Mouse (Mus musculus) CH12.LX (cell line): ENCODE data around the gene Serinc5. TPM values are rescaled to one million over a fixed set of nuclear protein-coding genes. Genes with fewer than 3 reads are reported as not detected.

Source experiments
- DNase-seq: peaks from one replicate; pipeline ENCODE4 v3.0.0-alpha.2; 2013; ENCODE audit errors: extremely low read depth
- H3K27ac ChIP-seq: 2 replicates; pipeline ENCODE4 v1.5.1; 2012; ENCODE audit warnings: low read depth, mild to moderate bottlenecking, control low read depth, moderate library complexity; ENCODE audit not compliant: insufficient read depth
- H3K27me3 ChIP-seq: replicated peaks from 2 replicates; pipeline ENCODE3; 2012; ENCODE audit warnings: inconsistent platforms
- H3K36me3 ChIP-seq, 2 experiments: replicated peaks in 1 of 2; 2 replicates each; pipeline versions ENCODE3 to v1.6.1; 2012; ENCODE audit warnings: inconsistent platforms in 1 of 2, low read length in 1 of 2, mild to moderate bottlenecking in 1 of 2, mixed read lengths in 1 of 2, moderate library complexity in 1 of 2; ENCODE audit not compliant: control insufficient read depth in 1 of 2, insufficient read depth in 1 of 2
- H3K4me1 ChIP-seq, 2 experiments: 2 replicates each; pipeline ENCODE4 v1.6.1; 2012; ENCODE audit warnings: inconsistent platforms in 1 of 2, moderate library complexity in 1 of 2; ENCODE audit not compliant: insufficient read depth in 2 of 2, control insufficient read depth in 1 of 2
- H3K4me2 ChIP-seq: 2 replicates; pipeline ENCODE4 v1.6.1; 2012; ENCODE audit warnings: low read depth, mild to moderate bottlenecking, control low read depth; ENCODE audit not compliant: poor library complexity, insufficient read depth, severe bottlenecking
- H3K4me3 ChIP-seq, 3 experiments: fragments of 150-350 bp in 1 of 3; sonication (generic) in 1 of 3; replicated peaks in 1 of 3; 2 replicates each; pipeline versions ENCODE3 to v1.5.1; 2011 to 2012; ENCODE audit warnings: low read depth in 2 of 3, low read length in 2 of 3, mild to moderate bottlenecking in 2 of 3, moderate library complexity in 2 of 3, control low read depth in 1 of 3, improper control_type of control experiment in 1 of 3, inconsistent platforms in 1 of 3, mixed read lengths in 1 of 3; ENCODE audit not compliant: poor library complexity in 1 of 3
- H3K79me2 ChIP-seq: replicated peaks from 2 replicates; pipeline ENCODE4 v1.6.1; 2012; ENCODE audit warnings: mild to moderate bottlenecking, moderate library complexity; ENCODE audit not compliant: control insufficient read depth, poor library complexity, insufficient read depth, severe bottlenecking; ENCODE audit errors: extremely low read depth
- H3K9ac ChIP-seq: 2 replicates; pipeline ENCODE4 v1.6.1; 2012; ENCODE audit warnings: low read depth, mild to moderate bottlenecking, control low read depth, moderate library complexity; ENCODE audit not compliant: insufficient read depth
- H3K9me3 ChIP-seq: replicated peaks from 2 replicates; pipeline ENCODE3; 2012; ENCODE audit warnings: low read length, inconsistent platforms, mixed read lengths
- BHLHE40 ChIP-seq: IDR thresholded peaks from 2 replicates; pipeline ENCODE4 v1.6.1; 2011; ENCODE audit warnings: mild to moderate bottlenecking, low read depth, low read length, improper control_type of control experiment
- CHD1 ChIP-seq: IDR thresholded peaks from 2 replicates; pipeline ENCODE4 v1.6.1; 2012; ENCODE audit warnings: low read depth, low read length, improper control_type of control experiment, inconsistent platforms
- ELF1 ChIP-seq: IDR thresholded peaks from 2 replicates; pipeline ENCODE4 v1.6.1; 2014; ENCODE audit warnings: low read depth, mild to moderate bottlenecking, inconsistent platforms, low read length, improper control_type of control experiment
- JUND ChIP-seq: conservative IDR thresholded peaks from 2 replicates; pipeline ENCODE4 v1.6.1; 2011; ENCODE audit warnings: low read depth, low read length, improper control_type of control experiment
- KAT2A ChIP-seq: IDR thresholded peaks from 2 replicates; pipeline ENCODE4 v1.6.1; 2012; ENCODE audit warnings: low read length, improper control_type of control experiment, inconsistent platforms; ENCODE audit not compliant: insufficient replicate concordance
- MAZ ChIP-seq: IDR thresholded peaks from 2 replicates; pipeline ENCODE4 v1.6.1; 2012; ENCODE audit warnings: low read depth, mild to moderate bottlenecking, inconsistent platforms, low read length, improper control_type of control experiment, moderate library complexity
- MEF2A ChIP-seq: IDR thresholded peaks from 2 replicates; pipeline ENCODE4 v1.6.1; 2014; ENCODE audit warnings: low read depth, mild to moderate bottlenecking, inconsistent platforms, low read length, improper control_type of control experiment, borderline replicate concordance
- TBP ChIP-seq: conservative IDR thresholded peaks from 2 replicates; pipeline ENCODE4 v1.6.1; 2011; ENCODE audit warnings: low read depth, low read length, improper control_type of control experiment
- TCF12 ChIP-seq: IDR thresholded peaks from 2 replicates; pipeline ENCODE4 v1.6.1; 2014; ENCODE audit warnings: low read depth, mild to moderate bottlenecking, inconsistent platforms, low read length, improper control_type of control experiment
- ZC3H11A ChIP-seq: IDR thresholded peaks from 2 replicates; pipeline ENCODE4 v1.6.1; 2012; ENCODE audit warnings: low read depth, mild to moderate bottlenecking, inconsistent platforms, low read length, improper control_type of control experiment
- ZMIZ1 ChIP-seq: IDR thresholded peaks from 2 replicates; pipeline ENCODE4 v1.6.1; 2012; ENCODE audit warnings: low read depth, mild to moderate bottlenecking, inconsistent platforms, low read length, improper control_type of control experiment
- ZNF384 ChIP-seq: IDR thresholded peaks from 2 replicates; pipeline ENCODE4 v1.6.1; 2012; ENCODE audit warnings: low read depth, low read length, improper control_type of control experiment, inconsistent platforms
- dilution Hi-C: fragments of 300-500 bp; cut with MboI; formaldehyde crosslinking; loops from 2 replicates; pipeline ENCODE4 v1.14.3; 2020; ENCODE audit warnings: low sequenced_read_pairs; ENCODE audit not compliant: extremely low pct_unique_long_range_greater_than_20kb, extremely low pct_ligation_motif_present
- in situ Hi-C: fragments of 300-500 bp; cut with MboI; formaldehyde crosslinking; loops from 3 replicates; pipeline ENCODE4 v1.14.3; 2019; ENCODE audit warnings: low sequenced_read_pairs, low pct_ligation_motif_present, low pct_unique_long_range_greater_than_20kb, mixed read lengths
- polyA plus RNA-seq: library from polyadenylated mRNA; unstranded; fragments of >175 nt; gene quantifications from 2 replicates; pipeline ENCODE4 v1.2.1, GENCODE M21; 2012; ENCODE audit warnings: low read depth; ENCODE audit not compliant: insufficient read length
- total RNA-seq, 2 experiments: library from RNA; depleted of rRNA; stranded (reverse); fragments of 300-350 nt in 1 of 2; fragments of >200 nt in 1 of 2; gene quantifications; 2 replicates each; pipeline ENCODE4 v1.2.3; 2012 to 2014

Serinc5 gene
- total and polyA plus RNA-seq, 3 experiments = 1.9 to 5.2 (median 4.3) TPM

DNA sequence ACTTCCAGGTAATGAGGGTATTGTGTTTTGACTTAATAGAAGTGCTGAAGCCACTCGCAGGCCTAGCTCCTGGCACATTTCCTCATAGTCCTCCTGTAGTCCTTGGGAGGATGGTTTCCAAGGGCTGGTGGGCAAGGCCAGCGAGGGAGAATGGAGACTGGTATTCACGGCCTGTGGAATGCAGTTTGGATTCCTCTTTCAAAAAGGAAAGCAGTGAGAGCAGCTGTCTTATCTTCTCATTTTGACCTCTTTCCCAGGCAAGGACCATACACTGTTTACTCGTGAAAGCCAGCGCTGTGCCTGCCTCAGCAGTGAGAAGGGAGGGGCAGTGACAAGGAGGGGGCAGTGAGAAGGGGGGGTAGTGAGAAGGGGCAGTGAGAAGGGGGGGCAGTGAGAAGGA lies 42.4 kb downstream of the Serinc5 start:
- no peaks in the 10 kb centered on the region for H3K4me1 ChIP-seq
- no peak overlapping the region for H3K27ac ChIP-seq
- H3K36me3 ChIP-seq = no peaks in the 10 kb centered on the region
- H3K4me2 ChIP-seq = no peak overlapping the region
- H3K9ac ChIP-seq = no peak overlapping the region
- no peaks in the 10 kb centered on the region for H3K27me3 ChIP-seq
- DNase-seq = no peak
- H3K4me3 ChIP-seq = no peak overlapping the region
- no peaks in the 10 kb centered on the region for H3K9me3 ChIP-seq
- no peaks in the 10 kb centered on the region for H3K79me2 ChIP-seq
- in situ Hi-C loops (no loop called here), dilution Hi-C loops (no loop called here)
- TF ChIP-seq ZC3H11A (no peak), MEF2A (no peak), CHD1 (no peak), KAT2A (no peak), ELF1 (no peak)

- no peak overlapping the region for H3K9ac ChIP-seq
- no peaks in the 10 kb centered on the region for H3K27me3 ChIP-seq
- peaks cover 7 to 13% of the 10 kb centered on the region in 2 experiments; a peak in 3 of 4 replicates for H3K4me1 ChIP-seq
- H3K27ac ChIP-seq = no peak overlapping the region
- H3K4me3 ChIP-seq = no peak overlapping the region
- DNase-seq = no peak
- dilution Hi-C loops = no loop called here
- in situ Hi-C loops = no loop called here
- no peaks in the 10 kb centered on the region for H3K9me3 ChIP-seq
- no peak for TF ChIP-seq BHLHE40
- no peaks in the 10 kb centered on the region for H3K79me2 ChIP-seq
- no peak overlapping the region for H3K4me2 ChIP-seq
- no peaks in the 10 kb centered on the region for H3K36me3 ChIP-seq
Observed at GRCm38 (mm10) chr13:92656815-92657513, 46.1 kb downstream of the Serinc5 start.

DNA sequence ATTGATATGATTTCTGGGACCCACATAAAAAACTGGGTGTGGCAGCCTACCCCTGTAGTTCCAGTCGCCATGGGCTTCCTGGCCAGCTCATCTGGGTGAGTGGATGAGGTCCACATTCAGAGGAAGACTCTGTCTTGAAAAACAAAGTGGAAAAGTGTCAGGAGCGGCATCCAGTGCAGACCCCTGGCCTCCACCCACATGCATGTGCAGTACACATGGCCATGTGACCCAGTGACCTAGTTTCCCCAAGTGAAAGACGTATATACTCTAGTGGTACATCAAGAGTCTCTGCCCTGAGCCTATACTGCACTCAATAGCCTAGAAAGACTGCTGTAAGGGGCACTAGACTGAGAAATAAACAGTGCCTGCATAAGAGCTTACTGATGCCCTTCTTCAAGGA lies 48.7 kb downstream of the Serinc5 start:
- Histone ChIP-seq H3K9ac (no peak overlapping the region), H3K4me3 (no peak overlapping the region), H3K4me1 (peaks cover 11 to 28% of the 10 kb centered on the region in 2 experiments; a peak in 3 of 4 replicates), H3K27ac (no peak overlapping the region), H3K36me3 (no peaks in the 10 kb centered on the region), H3K27me3 (no peaks in the 10 kb centered on the region), H3K9me3 (no peaks in the 10 kb centered on the region), H3K79me2 (no peaks in the 10 kb centered on the region), H3K4me2 (no peak overlapping the region)
- TF ChIP-seq JUND = no peak
- no peak for TF ChIP-seq MAZ
- no peak for TF ChIP-seq TCF12
- no peak for TF ChIP-seq ZNF384
- no peak for TF ChIP-seq ZMIZ1
- no peak for TF ChIP-seq TBP
- DNase-seq = no peak
- dilution Hi-C loops = no loop called here
- in situ Hi-C loops = no loop called here
